Mouse (Mus musculus): ENCODE measurements at regions not wholly inside any gene's neighbourhood (a gene's known extent, or its start where the extent isn't known, plus 50 kb on each side); places are given as distances from the start of the nearest gene placed in this dataset.

DNA sequence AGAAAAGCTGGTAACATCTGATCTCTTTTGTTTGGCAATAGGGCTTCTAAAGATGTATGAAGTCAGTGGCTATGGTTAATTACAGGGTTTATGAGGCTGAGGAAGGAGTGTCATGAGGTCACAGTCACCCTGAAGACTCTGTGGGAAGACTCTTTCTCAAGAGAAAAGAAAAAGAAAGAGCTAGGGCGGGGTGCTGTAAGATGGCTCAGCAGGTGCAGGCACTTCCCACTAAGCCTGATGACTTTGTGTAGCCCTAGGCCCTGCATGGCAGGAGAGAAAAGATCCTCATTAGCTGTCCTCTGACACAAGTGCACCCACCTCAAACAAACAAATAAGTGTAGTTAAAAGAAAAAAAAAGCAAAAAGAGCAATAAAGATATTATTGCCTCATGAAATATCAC is 73.6 kb upstream of the Atp1b1 start:
- Histone ChIP-seq H3K36me3 (ENCODE audit: control insufficient read depth, insufficient read depth, low read length) (no peaks in the 10 kb centered on the region), H3K27ac (replicated peaks; ENCODE audit: low read depth, low read length) (no peak overlapping the region), H3K4me2 (replicated peaks; ENCODE audit: low read depth, low read length, severe bottlenecking) (no peak overlapping the region), H3K9ac (ENCODE audit: low read depth, low read length, severe bottlenecking) (no peak overlapping the region), H3K4me3 (replicated peaks; ENCODE audit: low read length) (no peak overlapping the region), H3K9me3 (ENCODE audit: control insufficient read depth, low read length) (no peaks in the 10 kb centered on the region), H3K27me3 (ENCODE audit: control insufficient read depth, insufficient read depth, low read length) (no peaks in the 10 kb centered on the region), H3K4me1 (ENCODE audit: control insufficient read depth, insufficient read depth, low read length) (no peaks in the 10 kb centered on the region)
- no peak for TF ChIP-seq POLR2A (IDR thresholded peaks at IDR 0.05; ENCODE audit: borderline replicate concordance, extremely low read depth, insufficient read depth, insufficient read length)
- DNase-seq (ENCODE audit: low spot score), result no peak
- 56% methylated on average over 1 of the region's 1 CpGs for WGBS
- no peak for ATAC-seq (ENCODE audit: low FRiP score, low read depth)

DNA sequence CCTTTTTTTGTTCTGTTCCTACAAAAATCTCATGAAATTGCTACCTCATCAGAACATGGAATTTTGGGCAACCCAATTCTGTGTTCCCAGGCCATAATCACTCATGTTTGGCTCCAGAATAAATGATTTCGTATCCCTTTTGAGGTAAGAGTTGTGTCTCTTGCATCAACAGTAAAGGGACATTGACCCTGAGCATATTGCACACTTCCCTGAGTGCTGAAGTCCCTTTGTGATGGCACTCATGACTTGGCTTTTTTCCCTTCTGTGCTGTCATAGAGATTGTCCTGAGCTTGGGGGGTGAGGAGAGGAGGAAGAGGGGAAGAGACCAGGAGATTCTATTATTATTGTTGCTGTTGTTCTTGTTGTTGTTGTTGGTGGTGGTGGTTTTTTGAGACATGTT is 68.6 kb upstream of the Atp1b1 start:
- 89% methylated on average over 1 of the region's 1 CpGs for WGBS
- TF ChIP-seq POLR2A (IDR thresholded peaks at IDR 0.05; ENCODE audit: borderline replicate concordance, extremely low read depth, insufficient read depth, insufficient read length), result no peak
- H3K4me3 ChIP-seq (replicated peaks; ENCODE audit: low read length), result no peak overlapping the region
- H3K9ac ChIP-seq (ENCODE audit: low read depth, low read length, severe bottlenecking), result no peak overlapping the region
- H3K4me1 ChIP-seq (ENCODE audit: control insufficient read depth, insufficient read depth, low read length), result no peaks in the 10 kb centered on the region
- no peaks in the 10 kb centered on the region for H3K36me3 ChIP-seq (ENCODE audit: control insufficient read depth, insufficient read depth, low read length)
- no peak overlapping the region for H3K4me2 ChIP-seq (replicated peaks; ENCODE audit: low read depth, low read length, severe bottlenecking)
- DNase-seq (ENCODE audit: low spot score), result no peak
- no peaks in the 10 kb centered on the region for H3K27me3 ChIP-seq (ENCODE audit: control insufficient read depth, insufficient read depth, low read length)
- H3K27ac ChIP-seq (replicated peaks; ENCODE audit: low read depth, low read length), result no peak overlapping the region
- no peaks in the 10 kb centered on the region for H3K9me3 ChIP-seq (ENCODE audit: control insufficient read depth, low read length)
- no peak for ATAC-seq (ENCODE audit: low FRiP score, low read depth)

DNA sequence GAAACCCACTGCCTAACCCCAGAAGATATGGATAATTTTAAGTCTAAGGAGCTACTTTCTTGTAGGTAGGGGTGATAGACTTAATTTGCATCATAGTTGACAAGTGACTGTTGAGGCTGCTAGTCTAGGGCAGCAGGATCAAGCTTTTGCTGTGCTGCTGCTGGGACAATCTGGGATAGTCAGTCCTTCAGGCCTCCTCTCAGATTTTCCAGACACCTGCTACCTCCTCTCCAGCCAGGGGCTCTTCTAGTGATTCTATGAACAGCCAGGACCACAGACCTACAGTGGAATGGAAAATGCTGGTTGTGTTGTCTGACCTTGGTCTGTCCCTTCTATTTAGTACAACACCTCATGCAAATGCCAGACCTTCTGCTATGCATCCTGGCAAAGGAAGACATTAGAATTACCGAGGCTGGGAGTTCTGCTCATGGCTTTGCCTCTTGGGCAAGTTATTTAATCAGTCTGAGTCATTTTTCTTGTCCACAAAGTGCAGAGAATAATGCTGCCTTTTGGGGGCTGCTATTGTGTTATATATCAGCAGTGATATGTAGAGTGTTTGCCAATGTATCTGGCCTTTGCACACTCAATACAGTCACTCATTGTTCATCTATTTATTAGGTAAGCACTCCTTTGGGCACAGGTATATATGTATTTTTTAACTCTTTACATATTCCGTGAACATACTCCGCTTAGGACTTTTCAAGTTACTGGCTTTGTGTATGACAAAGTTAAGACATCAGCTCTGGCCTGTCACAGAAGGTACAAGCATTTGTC is 64.4 kb upstream of the Atp1b1 start:
- no peak overlapping the region for H3K4me2 ChIP-seq (replicated peaks; ENCODE audit: low read depth, low read length, severe bottlenecking)
- H3K9me3 ChIP-seq (ENCODE audit: control insufficient read depth, low read length), result no peaks in the 10 kb centered on the region
- ATAC-seq (ENCODE audit: low FRiP score, low read depth), result no peak
- WGBS, result 86% methylated on average over 3 of the region's 3 CpGs
- TF ChIP-seq POLR2A (IDR thresholded peaks at IDR 0.05; ENCODE audit: borderline replicate concordance, extremely low read depth, insufficient read depth, insufficient read length), result no peak
- no peak overlapping the region for H3K9ac ChIP-seq (ENCODE audit: low read depth, low read length, severe bottlenecking)
- no peaks in the 10 kb centered on the region for H3K27me3 ChIP-seq (ENCODE audit: control insufficient read depth, insufficient read depth, low read length)
- no peaks in the 10 kb centered on the region for H3K4me1 ChIP-seq (ENCODE audit: control insufficient read depth, insufficient read depth, low read length)
- no peak for DNase-seq (ENCODE audit: low spot score)
- no peak overlapping the region for H3K4me3 ChIP-seq (replicated peaks; ENCODE audit: low read length)
- no peak overlapping the region for H3K27ac ChIP-seq (replicated peaks; ENCODE audit: low read depth, low read length)
- no peaks in the 10 kb centered on the region for H3K36me3 ChIP-seq (ENCODE audit: control insufficient read depth, insufficient read depth, low read length)

DNA sequence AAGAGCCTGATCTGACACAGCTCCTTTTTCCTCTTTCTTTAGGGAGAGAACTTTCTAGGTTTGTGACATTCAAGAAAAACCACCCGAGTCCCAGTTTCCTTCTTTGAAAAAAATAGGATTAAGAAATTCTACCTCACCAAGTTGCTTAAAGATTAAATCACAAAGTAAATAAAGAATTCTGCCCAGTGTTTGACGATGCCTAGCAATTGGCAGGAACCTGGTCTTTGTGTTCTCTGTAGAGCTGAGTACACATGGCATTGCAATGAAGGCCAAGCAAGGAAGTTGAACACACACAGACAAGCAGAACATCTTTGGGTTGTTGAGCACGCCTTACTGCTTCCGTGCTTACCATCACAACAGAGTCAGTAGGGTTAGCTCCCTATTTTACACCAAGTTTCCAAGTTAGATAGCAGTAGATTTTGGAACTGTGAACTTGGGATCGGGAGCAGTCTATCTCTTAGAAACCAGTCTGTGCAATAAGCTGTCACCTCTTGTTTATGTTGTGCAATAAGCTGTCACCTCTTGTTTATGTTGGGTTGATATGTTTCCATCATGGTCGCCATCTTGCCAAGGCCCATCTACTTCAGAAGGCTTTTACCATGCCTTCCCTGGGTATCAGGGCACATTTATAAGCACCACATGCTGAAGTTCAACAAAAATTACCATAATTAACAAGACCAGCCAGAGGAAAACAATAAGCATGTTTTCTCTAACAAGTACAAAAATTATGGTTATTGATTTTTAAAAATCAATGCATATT is 63.4 kb upstream of the Atp1b1 start:
- TF ChIP-seq POLR2A (IDR thresholded peaks at IDR 0.05; ENCODE audit: borderline replicate concordance, extremely low read depth, insufficient read depth, insufficient read length), result no peak
- WGBS, result 88% methylated on average over 6 of the region's 6 CpGs
- H3K27me3 ChIP-seq (ENCODE audit: control insufficient read depth, insufficient read depth, low read length), result no peaks in the 10 kb centered on the region
- no peaks in the 10 kb centered on the region for H3K36me3 ChIP-seq (ENCODE audit: control insufficient read depth, insufficient read depth, low read length)
- DNase-seq (ENCODE audit: low spot score) (no peak), ATAC-seq (ENCODE audit: low FRiP score, low read depth) (no peak)
- H3K4me2 ChIP-seq (replicated peaks; ENCODE audit: low read depth, low read length, severe bottlenecking), result no peak overlapping the region
- H3K4me1 ChIP-seq (ENCODE audit: control insufficient read depth, insufficient read depth, low read length), result no peaks in the 10 kb centered on the region
- no peak overlapping the region for H3K9ac ChIP-seq (ENCODE audit: low read depth, low read length, severe bottlenecking)
- H3K27ac ChIP-seq (replicated peaks; ENCODE audit: low read depth, low read length), result no peak overlapping the region
- no peak overlapping the region for H3K4me3 ChIP-seq (replicated peaks; ENCODE audit: low read length)
- H3K9me3 ChIP-seq (ENCODE audit: control insufficient read depth, low read length), result no peaks in the 10 kb centered on the region

DNA sequence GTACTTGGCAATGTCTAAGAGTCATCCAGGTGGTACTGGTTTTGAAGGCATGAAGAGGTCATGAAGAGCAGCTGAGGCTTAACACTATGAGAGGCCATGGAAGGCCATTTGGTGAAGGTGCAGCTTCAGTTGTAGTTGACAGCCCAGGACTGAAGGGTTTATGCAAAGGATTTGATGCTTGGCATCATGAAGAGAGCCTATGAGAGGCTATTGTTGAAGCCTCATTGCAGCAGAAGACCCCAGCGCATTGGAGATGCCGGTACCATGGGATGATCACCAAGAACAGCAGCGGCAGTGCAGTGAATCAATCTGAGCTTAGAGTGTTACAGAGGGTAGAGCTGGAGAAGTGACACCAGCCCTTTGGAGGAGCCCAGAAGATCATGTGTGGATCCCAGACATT is 60.7 kb upstream of the Atp1b1 start:
- Histone ChIP-seq H3K4me2 (replicated peaks; ENCODE audit: low read depth, low read length, severe bottlenecking) (no peak overlapping the region), H3K4me1 (ENCODE audit: control insufficient read depth, insufficient read depth, low read length) (no peaks in the 10 kb centered on the region), H3K9me3 (ENCODE audit: control insufficient read depth, low read length) (no peaks in the 10 kb centered on the region), H3K4me3 (replicated peaks; ENCODE audit: low read length) (no peak overlapping the region), H3K36me3 (ENCODE audit: control insufficient read depth, insufficient read depth, low read length) (no peaks in the 10 kb centered on the region), H3K9ac (ENCODE audit: low read depth, low read length, severe bottlenecking) (no peak overlapping the region), H3K27ac (replicated peaks; ENCODE audit: low read depth, low read length) (no peak overlapping the region), H3K27me3 (ENCODE audit: control insufficient read depth, insufficient read depth, low read length) (no peaks in the 10 kb centered on the region)
- ATAC-seq (ENCODE audit: low FRiP score, low read depth) (no peak), DNase-seq (ENCODE audit: low spot score) (no peak)
- WGBS, result 97% methylated on average over 3 of the region's 3 CpGs
- no peak for TF ChIP-seq POLR2A (IDR thresholded peaks at IDR 0.05; ENCODE audit: borderline replicate concordance, extremely low read depth, insufficient read depth, insufficient read length)

Data from limb, embryonic 14.5 days (tissue).